Mouse (Mus musculus): ENCODE results near the gene Dnajb2.

GRCm38 (mm10) chr1:75192452-75192851 is 43.8 kb upstream of the Dnajb2 start:
- TF ChIP-seq SMC3 (IDR thresholded peaks at IDR 0.05; ENCODE audit: low read depth, low read length) (no peak), CTCF (IDR thresholded peaks at IDR 0.05 in 2 of 3, conservative IDR thresholded peaks at IDR 0.05 in 1 of 3; ENCODE audit: control insufficient read depth in 1 of 3, insufficient read depth in 1 of 3, low read depth in 2 of 3, low read length in 3 of 3, poor library complexity in 1 of 3, severe bottlenecking in 1 of 3) (no peak), GABPA (IDR thresholded peaks at IDR 0.05; ENCODE audit: low read depth, low read length) (no peak), NRF1 (IDR thresholded peaks at IDR 0.05; ENCODE audit: insufficient read depth, low read depth, low read length, poor library complexity, severe bottlenecking) (no peak), MAFK (IDR thresholded peaks at IDR 0.05; ENCODE audit: borderline replicate concordance, low read depth, low read length) (no peak), POLR2A (IDR thresholded peaks at IDR 0.05; ENCODE audit: control insufficient read depth in 1 of 2, insufficient read depth in 1 of 2, low read depth in 1 of 2, low read length in 2 of 2, poor library complexity in 1 of 2) (0 out of 4 replicates have a peak, but pooled peaks of 1 of the 2 experiments have one; percentile 16)
